Mouse (Mus musculus): Measurements from ENCODE around the gene Lrp3. TPM values are rescaled to one million over a fixed set of nuclear protein-coding genes. Genes with fewer than 3 reads are reported as not detected.

Gene Lrp3
- total and polyA plus RNA-seq, 2 experiments from 2014 or later = 22.1 to 122 TPM

DNA sequence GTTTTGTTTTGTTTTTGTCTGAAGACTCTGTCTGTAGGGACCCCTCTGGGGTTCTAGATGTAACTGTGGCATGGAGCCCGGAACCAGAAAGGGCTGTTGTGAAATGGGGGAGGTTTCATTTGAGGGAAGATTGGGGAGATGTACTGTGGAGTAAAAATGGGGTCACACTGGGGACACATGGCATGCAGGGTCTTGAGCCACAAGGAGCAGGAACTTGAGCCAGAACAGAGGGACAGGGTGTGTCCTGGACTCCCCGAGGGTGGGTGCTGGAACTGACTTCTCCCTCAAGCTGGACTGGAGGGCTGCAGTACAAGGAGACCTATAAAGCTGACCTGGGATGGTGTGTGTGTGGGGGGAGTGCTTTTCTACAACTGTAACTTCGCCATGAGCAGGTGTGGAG is 57.8 kb downstream of the Lrp3 start:
- TF ChIP-seq CTCF (IDR thresholded peaks at IDR 0.05; ENCODE audit: low read depth) = no peak
- Histone ChIP-seq H3K4me1 (ENCODE audit: insufficient read depth) (no peaks in the 10 kb centered on the region), H3K27me3 (ENCODE audit: insufficient read depth, low read length) (no peaks in the 10 kb centered on the region), H3K9ac (no peak overlapping the region), H3K4me3 (ENCODE audit: low read depth, low read length) (no peak overlapping the region), H3K9me3 (ENCODE audit: low read length) (no peaks in the 10 kb centered on the region), H3K4me2 (ENCODE audit: low read depth) (no peak overlapping the region), H3K27ac (ENCODE audit: low read depth, low read length) (no peak overlapping the region), H3K36me3 (ENCODE audit: insufficient read depth) (no peaks in the 10 kb centered on the region)
- WGBS = 81% methylated on average over 3 of the region's 3 CpGs
- DNase-seq = no peak
- no peak for ATAC-seq

DNA sequence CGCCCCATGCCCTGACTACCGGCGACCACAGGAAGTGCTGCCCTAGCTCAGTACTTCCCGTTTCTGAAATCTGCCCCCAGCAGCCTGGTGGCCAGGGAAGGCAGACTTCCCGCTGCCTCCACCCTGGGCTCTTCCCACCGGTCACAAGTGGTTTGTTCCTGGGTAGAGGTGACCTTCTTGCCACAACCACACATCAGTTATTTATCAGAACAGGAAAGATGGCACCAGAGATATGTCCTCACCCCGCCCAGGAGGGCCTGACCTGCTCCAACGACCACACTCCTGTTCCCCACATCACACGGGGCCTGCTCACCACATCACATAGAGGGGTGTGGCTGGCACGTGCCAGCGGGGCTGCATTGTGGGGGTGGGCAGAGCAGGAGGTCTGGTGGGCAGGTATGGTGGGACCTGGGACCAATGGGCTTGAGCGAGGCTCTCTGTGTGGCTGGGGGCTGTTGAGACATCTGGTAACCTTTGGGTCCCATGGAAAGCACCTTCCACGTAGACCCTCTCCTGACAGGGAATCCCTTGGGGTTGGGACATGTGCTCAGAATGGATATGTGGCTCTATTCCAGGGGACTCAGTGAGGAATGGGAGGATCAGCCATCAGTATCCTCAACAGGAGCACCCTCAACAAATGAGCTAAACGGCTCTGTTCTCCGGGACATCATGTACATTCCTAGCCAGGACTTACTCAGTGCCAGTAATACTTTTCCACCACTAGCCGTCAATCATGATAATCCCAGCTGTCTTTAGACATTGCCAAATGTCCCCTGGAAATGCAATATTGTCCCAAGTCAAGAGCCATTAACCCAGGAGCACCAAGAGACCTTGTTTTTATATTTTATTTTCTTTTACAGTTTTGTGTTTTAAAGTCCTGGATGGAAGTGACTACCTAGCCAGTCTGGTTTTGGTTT is 58.5 kb downstream of the Lrp3 start:
- ATAC-seq = no peak
- H3K36me3 ChIP-seq (ENCODE audit: insufficient read depth) = no peaks in the 10 kb centered on the region
- no peaks in the 10 kb centered on the region for H3K27me3 ChIP-seq (ENCODE audit: insufficient read depth, low read length)
- no peaks in the 10 kb centered on the region for H3K9me3 ChIP-seq (ENCODE audit: low read length)
- TF ChIP-seq CTCF (IDR thresholded peaks at IDR 0.05; ENCODE audit: low read depth) = no peak
- H3K4me3 ChIP-seq (ENCODE audit: low read depth, low read length) = no peak overlapping the region
- no peak overlapping the region for H3K4me2 ChIP-seq (ENCODE audit: low read depth)
- no peak overlapping the region for H3K27ac ChIP-seq (ENCODE audit: low read depth, low read length)
- H3K4me1 ChIP-seq (ENCODE audit: insufficient read depth) = no peaks in the 10 kb centered on the region
- H3K9ac ChIP-seq = no peak overlapping the region
- DNase-seq = no peak
- WGBS = 80% methylated on average over 16 of the region's 16 CpGs

DNA sequence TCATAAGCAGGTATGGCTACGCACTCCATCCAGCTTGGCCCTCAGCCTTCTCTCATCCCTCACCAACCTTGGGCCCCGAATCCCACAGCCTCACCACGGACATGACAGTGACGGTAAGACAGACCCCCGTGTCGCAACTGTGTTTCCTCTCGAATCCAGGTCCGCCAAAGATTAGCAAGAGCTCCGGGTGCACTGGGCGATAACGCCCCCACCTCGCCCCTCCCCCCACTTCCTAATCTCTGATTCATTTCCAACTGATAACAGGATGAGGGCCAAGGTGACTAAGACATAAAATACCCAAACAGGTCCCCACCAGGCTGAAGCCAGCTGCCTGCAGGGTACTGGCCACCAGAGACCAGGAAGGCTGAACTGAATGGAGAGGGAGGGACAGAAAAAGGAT is 60.8 kb downstream of the Lrp3 start:
- H3K9ac ChIP-seq = no peak overlapping the region
- DNase-seq (no peak), ATAC-seq (no peak)
- no peaks in the 10 kb centered on the region for H3K9me3 ChIP-seq (ENCODE audit: low read length)
- no peaks in the 10 kb centered on the region for H3K36me3 ChIP-seq (ENCODE audit: insufficient read depth)
- H3K4me2 ChIP-seq (ENCODE audit: low read depth) = no peak overlapping the region
- no peaks in the 10 kb centered on the region for H3K4me1 ChIP-seq (ENCODE audit: insufficient read depth)
- no peak overlapping the region for H3K4me3 ChIP-seq (ENCODE audit: low read depth, low read length)
- no peak for TF ChIP-seq CTCF (IDR thresholded peaks at IDR 0.05; ENCODE audit: low read depth)
- no peak overlapping the region for H3K27ac ChIP-seq (ENCODE audit: low read depth, low read length)
- no peaks in the 10 kb centered on the region for H3K27me3 ChIP-seq (ENCODE audit: insufficient read depth, low read length)
- whole genome bisulfite sequencing = 82% methylated on average over 12 of the region's 12 CpGs

DNA sequence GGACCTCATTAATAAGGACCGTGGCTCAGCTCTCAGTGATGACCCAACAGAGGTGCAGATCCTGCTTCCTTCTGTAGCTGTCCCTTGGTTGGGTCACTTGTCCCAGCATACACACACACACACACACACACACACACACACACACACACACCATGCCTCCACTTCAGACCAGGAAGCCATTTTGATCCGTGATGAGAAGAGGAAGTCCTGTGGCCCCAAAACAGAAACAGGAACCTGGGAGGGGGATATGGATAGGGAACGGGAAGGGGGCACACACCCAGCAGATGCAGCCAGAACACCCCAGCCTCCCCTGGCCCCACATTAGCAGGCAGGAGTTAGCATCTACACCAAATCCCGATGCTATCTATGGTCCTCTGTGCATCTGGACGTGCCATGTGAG is 64.4 kb downstream of the Lrp3 start:
- DNase-seq (no peak), ATAC-seq (no peak)
- no peak overlapping the region for H3K4me2 ChIP-seq (ENCODE audit: low read depth)
- TF ChIP-seq CTCF (IDR thresholded peaks at IDR 0.05; ENCODE audit: low read depth) = no peak
- H3K4me3 ChIP-seq (ENCODE audit: low read depth, low read length) = no peak overlapping the region
- H3K9me3 ChIP-seq (ENCODE audit: low read length) = no peaks in the 10 kb centered on the region
- H3K27ac ChIP-seq (ENCODE audit: low read depth, low read length) = no peak overlapping the region
- no peaks in the 10 kb centered on the region for H3K4me1 ChIP-seq (ENCODE audit: insufficient read depth)
- no peak overlapping the region for H3K9ac ChIP-seq
- H3K36me3 ChIP-seq (ENCODE audit: insufficient read depth) = no peaks in the 10 kb centered on the region
- H3K27me3 ChIP-seq (ENCODE audit: insufficient read depth, low read length) = no peaks in the 10 kb centered on the region
- WGBS = 77% methylated on average over 5 of the region's 5 CpGs

Other genes starting within 250 kb of the Lrp3 start
- gene Cebpg, start 158.9 kb downstream of the Lrp3 start, total RNA-seq (2014; rRNA removed) = 16.5 and 23.2 TPM in 2 replicates
- gene Cebpg, start 158.9 kb downstream of the Lrp3 start, polyA plus RNA-seq (2015; fragmentation: Nextera tagmentation; extraction: Ambion mirVana) = 8.5 and 14.5 TPM in 2 replicates
- 3.6 and 5.0 TPM in 2 replicates for gene Cebpa, start 96.2 kb downstream of the Lrp3 start, total RNA-seq (2014; rRNA removed)
- 0.80 and 0.93 TPM in 2 replicates for gene Cebpa, start 96.2 kb downstream of the Lrp3 start, polyA plus RNA-seq (2015; fragmentation: Nextera tagmentation; extraction: Ambion mirVana)
- 12.3 and 12.7 TPM in 2 replicates for gene Slc7a10, start 29.1 kb downstream of the Lrp3 start, total RNA-seq (2014; rRNA removed)
- gene Slc7a10, start 29.1 kb downstream of the Lrp3 start, polyA plus RNA-seq (2015; fragmentation: Nextera tagmentation; extraction: Ambion mirVana) = 8.0 and 15.2 TPM in 2 replicates
- 14.6 and 15.3 TPM in 2 replicates for gene Gpatch1, start 102.9 kb upstream of the Lrp3 start, total RNA-seq (2014; rRNA removed)
- 16.2 and 21.9 TPM in 2 replicates for gene Gpatch1, start 102.9 kb upstream of the Lrp3 start, polyA plus RNA-seq (2015; fragmentation: Nextera tagmentation; extraction: Ambion mirVana)
- gene Rhpn2, start 118.7 kb upstream of the Lrp3 start, total RNA-seq (2014; rRNA removed) = 2.0 and 3.3 TPM in 2 replicates
- 0.99 and 1.6 TPM in 2 replicates for gene Rhpn2, start 118.7 kb upstream of the Lrp3 start, polyA plus RNA-seq (2015; fragmentation: Nextera tagmentation; extraction: Ambion mirVana)
- gene Faap24, start 181.3 kb upstream of the Lrp3 start, total RNA-seq (2014; rRNA removed) = 8.8 and 9.8 TPM in 2 replicates
- 12.9 and 14.7 TPM in 2 replicates for gene Faap24, start 181.3 kb upstream of the Lrp3 start, polyA plus RNA-seq (2015; fragmentation: Nextera tagmentation; extraction: Ambion mirVana)
- gene Cep89, start 181.5 kb upstream of the Lrp3 start, total RNA-seq (2014; rRNA removed) = 11.9 and 12.1 TPM in 2 replicates
- 22.2 and 28.2 TPM in 2 replicates for gene Cep89, start 181.5 kb upstream of the Lrp3 start, polyA plus RNA-seq (2015; fragmentation: Nextera tagmentation; extraction: Ambion mirVana)
- not detected in 2 replicates for gene Slc7a9, start 233.3 kb upstream of the Lrp3 start, total RNA-seq (2014; rRNA removed)
- 0.11 TPM in 1 of 2 replicates, not detected in the other for gene Slc7a9, start 233.3 kb upstream of the Lrp3 start, polyA plus RNA-seq (2015; fragmentation: Nextera tagmentation; extraction: Ambion mirVana)

All from forebrain, postnatal 0 days (tissue).